Mouse (Mus musculus): ENCODE results near the gene Pard3b. TPM values are rescaled to one million over a fixed set of nuclear protein-coding genes. Genes with fewer than 3 reads are reported as not detected.
"Not testable (repeated sequence)": the region's sequence is repeated elsewhere in the genome, so short reads cannot be mapped to it uniquely, and the experiment has no call there.

The Pard3b gene
- total RNA-seq, 4 experiments from 2014 or later, result 11.8 to 42.7 (median 22.0) TPM

DNA sequence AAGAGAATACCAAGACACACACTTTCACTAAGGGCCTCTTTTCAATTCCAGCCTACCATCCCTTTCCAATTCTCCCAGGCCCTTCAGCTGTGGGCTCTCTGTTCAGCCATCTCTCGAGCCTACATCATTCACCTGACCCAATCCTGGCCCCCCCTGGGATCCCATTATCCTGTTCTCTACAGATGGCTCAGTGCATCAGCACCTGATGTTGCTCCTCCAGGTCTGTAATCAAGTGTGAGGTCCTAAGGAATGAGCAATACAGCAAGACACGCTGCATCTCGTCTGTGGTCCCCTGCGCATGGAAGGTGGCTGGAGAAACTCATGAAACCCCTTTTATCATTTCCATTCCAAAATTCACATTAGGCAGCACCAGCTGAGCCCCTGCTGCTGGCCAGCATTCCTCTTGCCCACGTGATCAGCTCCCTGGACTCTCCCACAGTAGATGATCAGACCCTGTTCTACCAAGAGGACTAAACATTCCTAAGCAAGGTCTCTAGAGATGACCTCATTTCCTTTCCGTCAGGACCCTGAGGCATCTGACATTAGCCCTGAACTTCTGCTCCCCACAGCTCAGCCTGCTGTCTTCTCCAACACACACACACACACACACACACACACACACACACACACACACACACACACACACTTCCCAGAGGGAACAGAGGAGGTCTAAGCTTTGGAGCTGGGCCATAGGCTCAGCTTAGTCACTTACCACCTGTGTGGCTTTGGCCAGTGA lies 952.8 kb downstream of the Pard3b start:
- DNase-seq, result peak; percentile 7

- DNase-seq, result no peak
These were observed 956.8 kb downstream of the Pard3b start for GRCm38 (mm10) chr1:62595401-62595800.

GRCm38 (mm10) chr1:62597751-62598400 lies 959.3 kb downstream of the Pard3b start:
- no peak for DNase-seq

DNA sequence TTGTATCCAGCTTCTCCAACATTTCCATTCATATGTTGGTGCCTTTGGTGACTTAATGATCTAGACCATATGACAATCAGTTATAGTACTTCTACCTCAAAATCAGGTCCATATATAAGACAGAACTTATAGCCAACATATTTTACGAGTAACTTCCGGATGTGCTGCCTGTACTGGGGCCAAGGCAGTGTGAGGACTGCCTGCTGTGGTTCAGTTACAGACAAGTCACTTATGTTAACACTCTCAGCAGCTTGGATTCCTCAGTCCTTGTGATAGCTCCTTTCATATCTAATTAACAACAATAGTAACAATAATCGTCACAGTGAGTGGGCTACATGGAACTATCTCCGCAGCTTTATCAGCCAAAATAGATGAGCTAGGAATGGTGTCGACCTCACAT lies 959.9 kb downstream of the Pard3b start:
- no peak for DNase-seq

GRCm38 (mm10) chr1:62604644-62605043 lies 966.0 kb downstream of the Pard3b start:
- DNase-seq, result not testable (repeated sequence)

- no peak for DNase-seq
These were observed 979.6 kb downstream of the Pard3b start for GRCm38 (mm10) chr1:62618109-62618665.

GRCm38 (mm10) chr1:62619456-62619855 lies 980.8 kb downstream of the Pard3b start:
- no peak for DNase-seq

DNA sequence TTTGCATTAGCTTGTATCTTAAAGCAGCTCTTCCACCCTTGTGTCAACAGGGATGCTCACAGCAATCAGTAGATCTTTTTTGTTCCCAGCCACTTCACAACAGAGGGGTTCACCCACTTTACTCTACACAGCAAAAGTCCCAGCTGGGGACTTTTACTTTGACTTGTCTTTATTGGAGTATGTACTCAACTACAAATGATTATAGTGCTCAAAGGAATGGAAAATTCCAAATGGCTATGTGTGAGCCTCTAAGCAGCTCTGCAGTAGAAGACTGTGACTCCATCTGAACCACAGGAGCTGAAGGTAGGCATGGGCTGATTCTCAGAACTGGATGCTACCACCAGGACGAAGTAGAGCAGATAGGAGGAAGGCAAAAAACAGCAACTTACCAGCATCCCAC lies 983.8 kb downstream of the Pard3b start:
- no peak for DNase-seq

DNA sequence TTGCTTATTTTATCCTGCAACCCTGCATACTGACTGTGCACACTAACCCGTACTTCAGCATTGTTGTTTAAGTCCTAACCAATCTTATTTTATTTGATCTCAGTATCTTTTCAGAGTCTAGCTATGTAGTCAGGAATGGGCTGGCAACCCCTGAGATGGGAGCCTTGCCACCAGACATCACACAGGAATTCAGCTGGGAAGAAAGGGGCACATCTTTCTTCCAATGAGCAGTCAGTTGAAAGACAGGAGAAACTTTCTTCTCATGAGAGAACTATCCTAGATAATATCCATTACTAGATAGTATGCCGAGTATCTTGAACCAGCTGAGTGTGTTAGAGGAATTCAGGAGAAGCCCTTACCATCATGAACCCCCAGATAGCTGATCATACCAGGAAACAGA lies 985.5 kb downstream of the Pard3b start:
- DNase-seq, result no peak

DNA sequence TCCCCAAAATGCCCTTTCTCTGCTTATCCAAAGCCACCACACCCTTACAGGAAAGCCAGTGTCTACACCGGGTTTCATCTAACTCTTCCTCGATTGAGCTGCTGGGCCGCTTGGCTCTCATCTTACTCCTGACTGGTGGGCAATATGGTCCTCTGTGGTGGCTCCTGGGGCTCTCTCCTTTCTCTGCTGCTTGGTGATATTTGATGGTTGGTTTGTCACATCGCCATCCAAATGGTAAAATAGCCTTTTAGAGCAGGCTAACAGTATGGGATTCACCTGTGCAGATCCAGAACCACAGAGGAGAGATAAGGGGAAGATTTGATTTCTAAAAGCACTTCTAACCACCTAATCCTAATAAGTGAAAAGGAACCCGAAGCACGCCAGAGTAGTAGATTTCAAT lies 986.2 kb downstream of the Pard3b start:
- no peak for DNase-seq

DNA sequence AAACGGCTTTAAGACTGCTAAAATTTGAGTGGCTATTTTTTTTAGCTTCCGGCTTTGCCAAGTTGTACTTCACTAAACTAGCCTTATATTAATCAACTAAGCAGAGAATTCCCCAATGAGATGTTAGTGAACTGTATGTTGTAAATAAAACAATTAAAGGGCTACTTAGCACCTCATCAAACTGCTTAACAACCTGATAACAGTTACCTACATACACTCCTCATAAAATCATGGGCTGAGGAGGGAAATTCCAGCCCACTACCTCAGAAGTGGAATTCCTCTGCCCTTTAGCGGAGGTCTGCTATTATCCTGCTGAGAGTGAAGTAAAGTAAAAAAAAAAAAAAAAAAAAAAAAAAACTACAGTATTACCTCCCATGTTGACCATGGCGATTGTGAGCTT lies 986.7 kb downstream of the Pard3b start:
- DNase-seq, result no peak

- DNase-seq, result no peak
These were observed 987.3 kb downstream of the Pard3b start for GRCm38 (mm10) chr1:62625819-62626505.

GRCm38 (mm10) chr1:62629952-62630351 lies 991.3 kb downstream of the Pard3b start:
- no peak for DNase-seq

DNA sequence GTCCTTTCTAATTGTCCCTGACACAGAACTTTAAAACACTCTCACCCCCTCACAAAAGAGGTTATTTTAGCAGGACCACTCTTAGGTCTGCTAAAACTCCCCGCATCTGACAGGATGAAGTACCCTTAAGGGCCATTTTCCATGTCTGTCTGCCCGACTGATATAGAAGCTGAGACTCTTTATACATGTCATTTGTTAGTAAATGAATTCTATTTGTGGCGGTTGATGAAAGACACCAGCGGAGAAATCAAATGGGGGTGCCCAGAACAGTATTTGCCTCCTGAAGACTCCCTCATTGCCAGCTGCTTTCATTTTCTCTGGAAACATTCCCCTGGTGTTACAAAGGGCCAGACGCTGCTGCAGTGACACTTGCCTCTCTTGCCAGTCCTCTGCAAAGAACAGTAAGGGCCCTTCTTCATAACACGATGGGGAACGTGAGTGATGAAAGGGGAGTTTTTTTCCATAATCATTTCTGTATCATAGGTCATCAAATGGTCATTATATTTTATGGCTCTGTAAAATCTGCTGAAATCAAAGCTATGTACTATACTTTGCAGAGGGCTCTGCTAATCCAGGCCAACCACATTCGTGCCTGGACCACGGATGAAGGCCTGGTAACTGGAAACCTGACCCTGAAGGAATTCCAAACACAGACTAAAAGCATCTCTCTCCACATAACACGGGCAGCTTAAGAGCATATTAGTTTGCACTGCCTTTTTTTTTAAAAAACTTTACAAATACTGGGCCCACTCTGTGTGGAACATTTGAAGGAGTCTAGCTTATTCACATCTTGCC lies 993.1 kb downstream of the Pard3b start:
- no peak for DNase-seq

DNA sequence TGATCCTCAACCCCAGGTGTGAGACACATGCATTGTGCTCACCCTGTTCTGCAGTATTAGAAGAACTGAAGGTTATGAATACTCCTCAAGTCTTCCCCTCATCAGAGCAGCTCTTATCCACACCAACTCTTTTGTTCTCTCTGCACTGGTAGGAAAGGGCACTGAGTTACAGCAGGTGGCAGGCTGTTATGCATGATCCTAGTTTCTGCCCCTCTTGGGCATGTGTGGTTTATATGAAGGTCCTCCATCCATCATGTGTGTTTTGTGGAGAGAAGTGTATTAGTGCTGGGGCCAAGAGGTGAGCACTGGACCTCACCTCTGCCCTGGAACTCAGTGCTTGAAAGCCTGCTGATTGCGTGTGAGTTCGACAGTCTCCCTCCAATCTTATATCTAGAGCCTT lies 994.3 kb downstream of the Pard3b start:
- no peak for DNase-seq

GRCm38 (mm10) chr1:62635203-62635602 lies 996.6 kb downstream of the Pard3b start:
- no peak for DNase-seq

DNA sequence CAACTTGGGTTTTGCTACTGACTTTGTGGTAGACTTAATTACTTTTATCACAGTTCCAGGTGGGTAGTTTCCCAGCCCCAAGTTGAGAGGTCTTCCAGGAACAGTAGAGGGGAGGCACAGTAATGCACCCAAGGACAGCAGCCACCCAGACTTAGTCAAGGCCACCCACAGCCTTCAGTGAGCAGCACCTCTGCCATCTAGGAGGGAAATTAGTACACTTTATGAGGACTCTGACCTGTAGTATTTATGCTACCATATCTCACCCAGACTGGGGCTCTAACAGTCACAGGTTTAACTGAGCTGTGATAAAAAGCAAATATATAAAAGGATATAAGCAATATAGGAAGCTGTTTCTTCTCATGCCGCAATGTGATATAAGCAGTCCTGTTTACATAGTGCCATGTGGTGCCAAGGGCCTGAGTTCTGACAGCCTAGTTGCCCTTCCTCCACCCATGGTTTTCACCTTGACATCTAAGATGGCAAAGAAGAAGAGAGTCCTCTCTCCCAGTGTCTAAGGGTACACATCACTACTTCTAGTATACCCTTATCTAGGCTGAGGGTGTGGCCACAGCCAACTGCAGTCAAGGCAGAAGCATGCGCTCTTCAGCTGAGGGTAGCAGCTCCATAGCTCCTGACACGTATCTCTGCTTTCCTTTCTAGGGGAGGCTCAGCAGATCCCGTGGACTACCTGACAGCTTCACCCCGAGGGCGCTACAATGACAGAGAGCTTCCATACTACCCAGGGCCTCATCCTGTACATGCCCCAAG lies 998.5 kb downstream of the Pard3b start:
- DNase-seq, result no peak

DNA sequence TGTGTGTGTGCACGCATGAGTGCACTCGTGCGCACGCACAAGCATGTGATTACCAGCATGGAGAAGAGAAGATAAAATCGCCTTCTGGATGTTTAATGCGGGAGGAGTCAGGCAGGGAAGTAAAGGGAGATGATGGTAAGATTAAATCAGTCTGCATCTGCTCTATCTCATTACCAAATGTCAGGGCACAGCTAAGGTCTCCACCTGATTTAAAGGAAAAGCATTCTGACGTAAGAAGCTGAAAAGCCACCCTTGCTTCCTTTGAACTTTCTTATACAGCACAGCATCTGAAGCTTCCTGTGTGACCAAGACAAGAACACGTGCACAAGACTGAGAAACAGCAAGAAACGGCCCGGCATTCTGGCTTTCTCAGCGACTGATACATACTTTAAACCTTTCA lies 1000.4 kb downstream of the Pard3b start:
- no peak for DNase-seq

GRCm38 (mm10) chr1:62639440-62639839 lies 1000.8 kb downstream of the Pard3b start:
- DNase-seq, result no peak

DNA sequence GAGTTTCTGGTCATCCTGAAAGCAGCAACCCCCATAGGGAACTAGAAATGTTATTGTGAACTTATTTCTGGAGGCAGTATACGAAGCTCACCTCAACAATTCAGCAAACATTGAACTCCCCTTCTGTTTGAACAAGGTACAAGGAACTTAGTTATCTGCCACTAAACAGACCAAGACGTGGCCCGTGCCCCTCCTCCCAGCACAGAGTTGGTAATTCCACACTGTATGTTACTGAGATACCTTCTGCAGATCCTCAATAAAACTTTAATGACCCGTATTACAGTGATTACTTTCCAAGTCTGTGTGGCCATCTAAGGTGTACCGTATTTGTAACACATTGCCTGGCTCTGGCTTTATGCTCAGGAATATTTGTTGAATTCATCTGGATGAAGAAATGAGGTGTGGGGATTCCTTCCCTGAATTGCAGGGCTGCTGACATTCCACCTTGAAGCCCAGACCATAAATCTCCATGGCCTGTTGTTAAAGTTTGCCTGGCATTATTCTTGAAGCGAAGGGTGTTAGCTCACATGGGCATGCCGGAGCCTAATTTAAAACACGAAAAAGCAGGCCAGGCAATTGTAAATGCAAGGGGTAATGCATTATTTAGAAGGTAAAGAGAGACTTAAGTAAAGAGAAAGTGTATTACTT lies 1006.1 kb downstream of the Pard3b start:
- DNase-seq, result no peak

GRCm38 (mm10) chr1:62646812-62647211 lies 1008.2 kb downstream of the Pard3b start:
- no peak for DNase-seq

All from adrenal gland, adult 8-10 months (tissue).